Mouse (Mus musculus) small intestine, adult 2 months (tissue): Measurements from ENCODE around the gene Ccdc159. TPM values are rescaled to one million over a fixed set of nuclear protein-coding genes. Genes with fewer than 3 reads are reported as not detected.

Source experiments
- H3K27ac ChIP-seq: fragments of 200-500 bp; 2 replicates; pipeline ENCODE4 v1.5.1; 2012; ENCODE audit warnings: low read depth, low read length, control low read depth, inconsistent platforms; ENCODE audit not compliant: insufficient read depth
- H3K27me3 ChIP-seq: fragments of 200-500 bp; 2 replicates; pipeline ENCODE4 v1.6.1; 2012; ENCODE audit warnings: mild to moderate bottlenecking, moderate library complexity, low read length, inconsistent platforms; ENCODE audit not compliant: control insufficient read depth, insufficient read depth
- H3K36me3 ChIP-seq: fragments of 200-500 bp; 2 replicates; pipeline ENCODE4 v1.6.1; 2012; ENCODE audit warnings: mild to moderate bottlenecking, low read length, control low read depth, inconsistent platforms; ENCODE audit not compliant: control insufficient read depth, insufficient read depth
- H3K4me1 ChIP-seq: fragments of 200-500 bp; 2 replicates; pipeline ENCODE4 v1.6.1; 2012; ENCODE audit warnings: low read length, inconsistent platforms, mixed read lengths; ENCODE audit not compliant: control insufficient read depth, insufficient read depth, insufficient read length
- H3K4me3 ChIP-seq: fragments of 200-500 bp; 2 replicates; pipeline ENCODE4 v1.5.1; 2012; ENCODE audit warnings: low read depth, mild to moderate bottlenecking, control low read depth, inconsistent platforms, low read length, moderate library complexity
- CTCF ChIP-seq: fragments of 200-500 bp; IDR thresholded peaks from 2 replicates; pipeline ENCODE4 v1.5.1; 2012; ENCODE audit warnings: low read depth, mild to moderate bottlenecking, control low read depth, inconsistent platforms, low read length, moderate library complexity, mixed read lengths; ENCODE audit not compliant: insufficient replicate concordance, insufficient read length; ENCODE audit errors: extremely low read depth
- POLR2A ChIP-seq: fragments of 200-500 bp; IDR thresholded peaks from 2 replicates; pipeline ENCODE4 v1.6.1; 2012; ENCODE audit warnings: low read depth, mild to moderate bottlenecking, control low read depth, inconsistent platforms, low read length, moderate library complexity
- WGBS: fragments of 180-500 bp; shearing (Covaris S2); methylation state at CpG from one replicate; pipeline ENCODE4 v1.1.7; 2018; 5-methylcytosine and 5-hydroxymethylcytosine counted together
- polyA plus RNA-seq: library from polyadenylated mRNA; depleted of rRNA; stranded (reverse); fragments of >200 nt; gene quantifications from 2 replicates; pipeline ENCODE4 v1.2.3, GENCODE M21; 2012

The Ccdc159 gene
- polyA plus RNA-seq, 1 experiment: 0.71 TPM

DNA sequence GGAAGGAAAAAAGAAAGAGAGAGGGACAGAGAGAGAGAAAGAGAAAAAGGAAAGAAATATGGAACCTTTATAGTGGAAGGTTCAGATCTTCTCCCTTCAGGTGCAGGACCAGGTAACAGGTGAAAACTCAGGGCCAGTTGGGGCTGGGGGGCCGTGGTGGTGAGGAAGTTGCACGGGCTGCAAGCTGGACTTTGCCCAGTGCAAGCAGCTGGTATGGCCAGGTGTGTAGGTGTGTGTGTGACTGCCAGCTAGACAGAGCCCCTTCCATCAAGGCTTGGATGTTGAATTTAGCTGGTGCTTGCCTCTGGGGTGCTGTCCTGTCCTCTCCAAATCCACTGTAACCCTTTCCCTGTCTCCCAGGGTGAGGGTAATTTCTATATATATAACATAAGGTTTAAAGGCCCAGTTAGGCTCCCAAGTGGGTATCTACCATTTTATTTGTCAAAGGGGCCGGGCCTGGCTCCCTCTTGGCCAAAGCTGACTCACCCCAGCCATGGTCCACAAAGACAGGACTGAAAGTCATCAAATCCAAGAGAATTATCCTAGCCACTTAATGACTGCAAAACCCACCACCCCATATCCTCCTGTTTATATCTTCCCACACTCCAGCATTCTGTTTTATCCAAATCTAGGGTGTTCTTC lies 10.3 kb upstream of the Ccdc159 start:
- 23% methylated on average over 3 of the region's 3 CpGs for WGBS
- no peak for TF ChIP-seq POLR2A
- TF ChIP-seq CTCF: no peak
- Histone ChIP-seq H3K4me3 (peak overlapping the region; percentile 70), H3K4me1 (peaks cover 9% of the 10 kb centered on the region), H3K27me3 (no peaks in the 10 kb centered on the region), H3K36me3 (peaks cover 1% of the 10 kb centered on the region; the same call in 1 of the 2 replicates), H3K27ac (no peak overlapping the region)

DNA sequence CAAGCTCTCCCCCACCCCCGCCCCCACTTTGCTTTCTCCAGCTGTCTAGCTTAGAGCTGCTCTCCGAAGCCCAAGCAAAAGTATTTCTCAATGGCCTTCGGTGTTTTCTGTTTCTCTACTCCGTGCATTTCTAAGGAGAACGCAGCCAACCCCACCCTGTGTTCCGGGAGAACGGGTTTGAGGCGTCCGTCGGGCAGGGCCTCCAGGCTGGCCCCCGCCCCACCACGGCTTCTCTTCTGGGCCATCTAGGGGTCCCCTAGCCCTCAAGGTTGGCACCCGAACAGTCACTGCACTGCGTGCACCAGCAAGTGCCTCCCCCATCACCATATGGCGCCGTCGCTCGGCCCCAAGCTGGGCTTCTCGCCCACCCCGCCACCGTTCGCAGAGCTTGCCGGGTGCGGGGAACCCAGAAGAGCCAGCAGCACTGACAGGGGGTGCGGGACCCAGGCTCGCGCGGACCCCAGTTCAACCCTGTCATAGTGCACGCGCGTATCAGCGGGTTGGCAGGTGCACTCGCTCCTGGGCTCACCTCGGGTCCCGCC lies 9.7 kb upstream of the Ccdc159 start:
- Histone ChIP-seq H3K27ac (peak overlapping the region; percentile 45), H3K4me3 (peak overlapping the region; percentile 70), H3K4me1 (peaks cover 9% of the 10 kb centered on the region), H3K27me3 (no peaks in the 10 kb centered on the region), H3K36me3 (peaks cover 1% of the 10 kb centered on the region; the same call in 1 of the 2 replicates)
- 2% methylated on average over 35 of the region's 35 CpGs for WGBS
- TF ChIP-seq CTCF: no peak
- no peak for TF ChIP-seq POLR2A

DNA sequence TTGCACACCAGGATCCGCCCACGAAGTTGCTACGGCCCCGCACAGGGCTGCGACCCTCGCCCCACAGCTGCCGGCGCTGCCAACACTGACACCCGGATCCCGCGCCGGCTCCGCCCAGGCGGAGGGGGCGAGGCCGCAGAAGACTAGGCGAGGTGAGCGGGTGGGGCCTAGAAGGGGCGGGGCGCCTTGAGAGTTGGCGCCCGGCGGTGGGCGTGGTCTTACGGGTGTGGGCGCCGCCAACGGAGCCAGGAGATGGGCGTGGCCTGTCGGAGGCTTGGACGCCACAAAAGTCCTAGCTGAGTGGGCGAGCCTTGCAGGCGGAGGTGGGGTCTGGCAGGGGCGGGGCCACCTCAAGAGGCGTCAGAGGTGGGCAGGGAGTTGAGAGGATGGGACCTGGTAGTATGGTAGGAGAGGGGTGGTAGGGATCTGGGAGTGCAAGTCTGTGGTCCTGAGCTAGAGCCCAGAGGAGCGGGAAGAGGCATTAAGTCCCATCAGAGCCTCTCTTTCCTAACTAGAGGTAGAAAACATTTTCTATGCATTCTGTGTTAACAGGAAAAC lies 9.2 kb upstream of the Ccdc159 start, which contains the start of gene Rab3d:
Gene Rab3d, minus strand, starts transcription at position 158 of the 558 bp plus-strand sequence.
- Histone ChIP-seq H3K27me3 (no peaks in the 10 kb centered on the region), H3K4me3 (peak within 1 kb of the TSS; percentile 70), H3K27ac (peak within 1 kb of the TSS; percentile 45), H3K36me3 (peaks cover 1% of the 10 kb centered on the region; the same call in 1 of the 2 replicates), H3K4me1 (peaks cover 9% of the 10 kb centered on the region)
- WGBS: under 1% methylated on average over 36 of the region's 36 CpGs
- TF ChIP-seq POLR2A (peak; percentile 11; the same call in 1 of the 2 replicates), CTCF (no peak)

DNA sequence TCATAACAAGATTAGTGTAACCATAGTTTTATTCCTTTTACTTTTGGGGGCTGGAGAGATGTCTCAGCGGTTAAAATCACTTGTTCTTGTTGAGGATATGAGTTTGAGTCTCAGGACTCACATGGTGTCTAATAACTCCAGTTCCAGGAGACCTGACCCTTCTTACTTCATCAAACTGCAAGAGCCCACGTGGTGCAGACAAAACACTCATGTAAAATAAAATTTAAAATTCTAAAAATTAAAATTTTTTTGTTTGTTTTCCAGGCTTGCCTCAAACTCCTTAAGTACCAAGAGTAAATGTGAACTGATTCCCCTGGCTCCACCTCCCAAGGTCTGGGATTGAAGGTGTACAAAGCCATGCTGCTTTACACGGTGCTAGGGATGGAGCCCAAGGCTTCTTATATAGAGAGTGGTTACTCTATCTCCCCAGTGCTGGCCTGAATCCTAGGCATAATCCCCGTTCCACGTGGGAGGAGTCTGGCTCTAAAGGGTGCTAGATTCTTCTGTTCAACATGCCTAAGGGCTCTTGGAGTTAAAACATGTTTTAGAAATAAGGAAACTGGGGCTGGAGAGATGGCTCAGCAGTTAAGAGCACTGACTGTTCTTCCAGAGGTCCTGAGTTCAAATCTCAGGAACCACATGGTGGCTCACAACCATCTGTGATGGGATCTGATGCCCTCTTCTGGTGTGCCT lies 8.4 kb upstream of the Ccdc159 start:
- no peaks in the 10 kb centered on the region for H3K36me3 ChIP-seq
- H3K27ac ChIP-seq: no peak overlapping the region
- no peak overlapping the region for H3K4me3 ChIP-seq
- H3K4me1 ChIP-seq: peaks cover 11% of the 10 kb centered on the region
- 37% methylated on average over 5 of the region's 5 CpGs for WGBS
- TF ChIP-seq CTCF: no peak
- TF ChIP-seq POLR2A: no peak
- H3K27me3 ChIP-seq: no peaks in the 10 kb centered on the region

DNA sequence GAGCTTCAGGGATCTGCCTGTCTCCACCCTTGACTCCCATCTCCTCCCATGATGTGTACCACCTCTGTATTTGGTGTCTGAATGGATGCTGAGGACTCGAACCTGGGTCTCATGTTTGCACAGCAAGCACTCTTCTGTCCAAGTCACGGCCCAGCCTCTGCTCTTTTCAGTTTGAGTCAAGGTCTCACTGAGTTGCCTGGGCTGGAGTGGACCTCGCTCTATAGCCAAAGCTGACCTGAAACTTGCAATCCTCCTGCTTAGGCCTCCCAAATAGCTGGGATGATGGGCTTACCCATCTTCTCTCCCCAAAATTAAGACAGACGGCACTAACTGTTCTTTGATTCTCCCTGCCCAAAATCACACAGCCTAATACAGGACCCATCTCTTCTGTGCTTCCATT lies 4.2 kb upstream of the Ccdc159 start:
- Histone ChIP-seq H3K4me3 (no peak overlapping the region), H3K27ac (no peak overlapping the region), H3K4me1 (peaks cover 17% of the 10 kb centered on the region), H3K36me3 (0 out of 2 replicates have a peak, but pooled peaks cover 2% of the 10 kb centered on the region), H3K27me3 (no peaks in the 10 kb centered on the region)
- no peak for TF ChIP-seq CTCF
- no peak for TF ChIP-seq POLR2A
- WGBS: 90% methylated on average over 4 of the region's 4 CpGs

DNA sequence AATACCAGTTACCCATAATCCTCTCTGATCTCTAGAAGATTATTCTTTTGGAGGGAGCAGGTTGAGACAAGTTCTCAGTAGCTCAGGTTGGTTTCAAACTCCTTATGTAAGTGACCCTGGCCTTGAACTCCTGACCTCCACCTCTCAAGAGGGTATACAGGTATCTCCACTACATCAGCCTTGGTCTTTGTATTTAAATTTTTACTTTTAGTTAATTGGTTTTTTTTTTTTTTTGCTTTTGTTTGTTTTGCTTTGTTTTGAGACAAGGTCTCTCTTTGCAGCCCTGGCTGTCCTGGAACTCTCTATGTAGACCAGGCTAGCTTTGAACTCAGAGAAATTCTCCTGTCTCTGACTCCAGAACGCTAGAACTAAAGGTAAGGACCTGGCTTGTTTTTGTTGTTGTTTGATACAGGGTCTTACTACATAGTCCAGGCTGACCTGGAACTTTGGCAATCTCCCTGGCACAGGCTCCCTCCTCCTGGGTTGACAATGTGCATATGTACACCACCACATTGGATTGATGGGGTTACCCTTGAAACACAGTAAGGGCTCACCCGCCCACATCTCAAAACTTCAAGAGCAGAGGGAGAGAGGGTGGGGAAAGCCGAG lies 3.7 kb upstream of the Ccdc159 start:
- no peak for TF ChIP-seq CTCF
- no peak for TF ChIP-seq POLR2A
- Histone ChIP-seq H3K4me3 (no peak overlapping the region), H3K27ac (peak overlapping the region; percentile 46), H3K4me1 (peaks cover 15% of the 10 kb centered on the region), H3K36me3 (0 out of 2 replicates have a peak, but pooled peaks cover 2% of the 10 kb centered on the region), H3K27me3 (no peaks in the 10 kb centered on the region)
- 37% methylated on average over 3 of the region's 3 CpGs for WGBS

DNA sequence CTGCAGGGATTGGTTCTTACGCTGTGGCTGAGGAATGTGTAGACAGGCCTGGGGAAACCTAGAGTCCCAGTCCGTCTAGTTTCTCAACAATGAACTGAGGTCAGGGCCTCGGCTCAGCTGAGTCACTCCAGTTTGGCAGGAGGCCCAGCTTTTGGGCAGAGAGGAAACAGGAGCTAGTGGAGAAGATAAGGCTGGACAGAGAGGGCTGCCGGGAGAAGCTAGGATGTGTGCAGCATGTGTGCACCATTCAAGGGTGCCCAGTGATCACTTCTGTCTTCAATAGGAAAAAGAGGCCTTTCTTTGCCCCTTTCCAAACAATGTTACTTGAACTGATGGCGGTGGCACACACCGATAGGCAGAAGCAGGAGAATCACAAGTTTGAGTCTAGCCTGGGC lies 3.2 kb upstream of the Ccdc159 start:
- Histone ChIP-seq H3K36me3 (0 out of 2 replicates have a peak, but pooled peaks cover 2% of the 10 kb centered on the region), H3K4me1 (peaks cover 15% of the 10 kb centered on the region), H3K27me3 (no peaks in the 10 kb centered on the region), H3K27ac (peak overlapping the region; percentile 63), H3K4me3 (no peak overlapping the region)
- TF ChIP-seq POLR2A: no peak
- no peak for TF ChIP-seq CTCF
- WGBS: 29% methylated on average over 6 of the region's 6 CpGs
